Mouse (Mus musculus) bone marrow, adult 2 months (tissue): Measurements from ENCODE around the gene 4930544D05Rik.

Experiments used
- CTCF ChIP-seq: fragments of 200-500 bp; IDR thresholded peaks from 2 replicates; pipeline ENCODE4 v1.5.1; 2011; ENCODE audit warnings: low read length, control low read depth; ENCODE audit not compliant: control insufficient read depth, insufficient read depth
- POLR2A ChIP-seq: fragments of 200-500 bp; IDR thresholded peaks from 2 replicates; pipeline ENCODE4 v1.6.1; 2011; ENCODE audit warnings: low read depth, mild to moderate bottlenecking, control low read depth, low read length, borderline replicate concordance; ENCODE audit not compliant: control insufficient read depth

DNA sequence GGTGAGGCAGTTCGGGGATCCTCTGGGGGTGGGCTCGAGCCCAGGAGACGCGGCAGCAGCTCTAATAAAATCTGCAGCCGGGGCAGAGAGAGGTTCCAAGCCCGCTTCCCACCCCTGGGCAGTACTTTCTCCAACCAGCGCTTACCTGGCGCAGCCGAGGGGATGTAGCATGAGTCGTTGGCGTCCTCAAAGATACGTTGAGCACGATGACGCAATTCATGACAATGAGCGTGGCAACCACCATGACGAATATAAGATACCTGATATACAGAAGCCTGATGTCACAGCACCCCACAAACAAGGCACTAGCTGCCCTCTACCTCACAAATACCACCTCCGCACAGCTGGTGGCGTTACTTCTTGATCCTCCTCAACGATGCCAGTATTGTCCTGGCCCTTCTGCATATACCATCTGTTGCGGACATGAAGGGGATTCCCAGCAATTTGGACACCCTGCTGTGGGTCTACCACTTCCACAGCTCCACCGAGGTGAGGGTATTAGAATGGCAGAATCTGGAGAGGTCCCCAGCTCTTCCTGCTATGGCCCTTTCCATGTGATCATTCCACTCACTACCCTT lies at the start of gene 4930544D05Rik:
- TF ChIP-seq CTCF (no peak), POLR2A (no peak)
